Mouse (Mus musculus) spleen, postnatal 36 days (tissue): ENCODE data around the gene Col15a1.

Source experiments
- DNase-seq, 2 experiments: peaks; one replicate each; pipeline ENCODE4 v3.0.0; 2022; ENCODE audit warnings: low spot score in 2 of 2, mixed read lengths in 1 of 2

The Col15a1 gene

GRCm38 (mm10) chr4:47272452-47273130 lies 64.6 kb downstream of the Col15a1 start:
- DNase-seq, result peak in 1 of 2 experiments; percentile 19

- no peak for DNase-seq
Observed at GRCm38 (mm10) chr4:47273795-47274194, 65.8 kb downstream of the Col15a1 start.

- DNase-seq, result no peak
Observed at GRCm38 (mm10) chr4:47274911-47275310, 67.0 kb downstream of the Col15a1 start.

- DNase-seq, result no peak
Observed at GRCm38 (mm10) chr4:47278397-47278796, 70.4 kb downstream of the Col15a1 start.

- no peak for DNase-seq
Observed at GRCm38 (mm10) chr4:47279085-47279707, 71.2 kb downstream of the Col15a1 start.

- no peak for DNase-seq
Observed at GRCm38 (mm10) chr4:47280126-47280525, 72.2 kb downstream of the Col15a1 start.

GRCm38 (mm10) chr4:47281920-47282682 lies 74.1 kb downstream of the Col15a1 start:
- DNase-seq, result no peak

- DNase-seq, result no peak
Observed at GRCm38 (mm10) chr4:47284311-47284710, 76.3 kb downstream of the Col15a1 start.

- DNase-seq, result no peak
Observed at GRCm38 (mm10) chr4:47284874-47285273, 76.9 kb downstream of the Col15a1 start.

- no peak for DNase-seq
Observed at GRCm38 (mm10) chr4:47286599-47287147, 78.7 kb downstream of the Col15a1 start.

GRCm38 (mm10) chr4:47287468-47287867 lies 79.5 kb downstream of the Col15a1 start:
- DNase-seq, result no peak

GRCm38 (mm10) chr4:47288306-47288705 lies 80.3 kb downstream of the Col15a1 start:
- no peak for DNase-seq

- DNase-seq, result no peak
Observed at GRCm38 (mm10) chr4:47289526-47289925, 81.6 kb downstream of the Col15a1 start.

GRCm38 (mm10) chr4:47290448-47290847 lies 82.5 kb downstream of the Col15a1 start:
- DNase-seq, result no peak

GRCm38 (mm10) chr4:47291013-47291412 lies 83.1 kb downstream of the Col15a1 start:
- DNase-seq, result no peak

- DNase-seq, result no peak
Observed at GRCm38 (mm10) chr4:47292956-47293355, 85.0 kb downstream of the Col15a1 start.

- no peak for DNase-seq
Observed at GRCm38 (mm10) chr4:47293771-47294543, 86.0 kb downstream of the Col15a1 start.

- DNase-seq, result no peak
Observed at GRCm38 (mm10) chr4:47294544-47295070, 86.6 kb downstream of the Col15a1 start.

GRCm38 (mm10) chr4:47295547-47295946 lies 87.6 kb downstream of the Col15a1 start:
- no peak for DNase-seq

GRCm38 (mm10) chr4:47300701-47301100 lies 92.7 kb downstream of the Col15a1 start:
- DNase-seq, result no peak

- DNase-seq, result no peak
Observed at GRCm38 (mm10) chr4:47302610-47303009, 94.6 kb downstream of the Col15a1 start.
